Mouse (Mus musculus) G1E (cell line): ENCODE data around the gene Igsf3.

Experiments used
- CTCF ChIP-seq: IDR thresholded peaks from 2 replicates; pipeline ENCODE4 v1.5.1; 2012; ENCODE audit warnings: low read depth, low read length, inconsistent platforms, mixed read lengths
- POLR2AphosphoS5 ChIP-seq: IDR thresholded peaks from 2 replicates; pipeline ENCODE4 v1.6.1; 2012; ENCODE audit warnings: low read depth, low read length, inconsistent platforms; ENCODE audit not compliant: insufficient replicate concordance
- TAL1 ChIP-seq: conservative IDR thresholded peaks from 2 replicates; pipeline ENCODE4 v1.6.1; 2012; ENCODE audit warnings: low read depth, low read length, inconsistent platforms, mixed read lengths

- TF ChIP-seq CTCF (no peak), TAL1 (no peak), POLR2AphosphoS5 (no peak)
Observed at GRCm38 (mm10) chr3:101390472-101390871, 13.6 kb downstream of the Igsf3 start.
